Mouse (Mus musculus): ENCODE measurements around the gene Sco1.
"Not testable (repeated sequence)": the region's sequence is repeated elsewhere in the genome, so short reads cannot be mapped to it uniquely, and the experiment has no call there.

The Sco1 gene

GRCm38 (mm10) chr11:67085489-67085888, 33.0 kb downstream of the Sco1 start:
- peak; percentile 94 for DNase-seq (ENCODE audit: low spot score)

- DNase-seq (ENCODE audit: low spot score), result peak; percentile 10
These were observed 34.1 kb downstream of the Sco1 start for GRCm38 (mm10) chr11:67086467-67087164.

GRCm38 (mm10) chr11:67087225-67087624, 34.8 kb downstream of the Sco1 start:
- no peak for DNase-seq (ENCODE audit: low spot score)

- not testable (repeated sequence) for DNase-seq (ENCODE audit: low spot score)
These were observed 39.9 kb downstream of the Sco1 start for GRCm38 (mm10) chr11:67092354-67092753.

GRCm38 (mm10) chr11:67093201-67093600, 40.7 kb downstream of the Sco1 start:
- no peak for DNase-seq (ENCODE audit: low spot score)

GRCm38 (mm10) chr11:67093652-67094051, 41.2 kb downstream of the Sco1 start:
- no peak for DNase-seq (ENCODE audit: low spot score)

- no peak for DNase-seq (ENCODE audit: low spot score)
These were observed 42.0 kb downstream of the Sco1 start for GRCm38 (mm10) chr11:67094470-67094869.

GRCm38 (mm10) chr11:67097709-67098108, 45.2 kb downstream of the Sco1 start:
- no peak for DNase-seq (ENCODE audit: low spot score)

GRCm38 (mm10) chr11:67098427-67098826, 46.0 kb downstream of the Sco1 start:
- DNase-seq (ENCODE audit: low spot score), result no peak

GRCm38 (mm10) chr11:67099241-67099640, 46.8 kb downstream of the Sco1 start:
- DNase-seq (ENCODE audit: low spot score), result no peak

GRCm38 (mm10) chr11:67100169-67100568, 47.7 kb downstream of the Sco1 start:
- peak; percentile 66 for DNase-seq (ENCODE audit: low spot score)

- DNase-seq (ENCODE audit: low spot score), result peak; percentile 68
These were observed 49.2 kb downstream of the Sco1 start for GRCm38 (mm10) chr11:67101713-67102112.

GRCm38 (mm10) chr11:67103256-67103655, 50.8 kb downstream of the Sco1 start:
- no peak for DNase-seq (ENCODE audit: low spot score)

GRCm38 (mm10) chr11:67104242-67104641, 51.8 kb downstream of the Sco1 start:
- DNase-seq (ENCODE audit: low spot score), result no peak

- no peak for DNase-seq (ENCODE audit: low spot score)
These were observed 52.2 kb downstream of the Sco1 start for GRCm38 (mm10) chr11:67104714-67105113.

GRCm38 (mm10) chr11:67105689-67106088, 53.2 kb downstream of the Sco1 start:
- peak; percentile 59 for DNase-seq (ENCODE audit: low spot score)

- DNase-seq (ENCODE audit: low spot score), result no peak
These were observed 54.5 kb downstream of the Sco1 start for GRCm38 (mm10) chr11:67106973-67107372.

GRCm38 (mm10) chr11:67110168-67110948, 57.9 kb downstream of the Sco1 start:
- peak; percentile 89 for DNase-seq (ENCODE audit: low spot score)

- peak; percentile 84 for DNase-seq (ENCODE audit: low spot score)
These were observed 59.8 kb downstream of the Sco1 start for GRCm38 (mm10) chr11:67112019-67112850.

GRCm38 (mm10) chr11:67112851-67113202, 60.4 kb downstream of the Sco1 start:
- peak; percentile 89 for DNase-seq (ENCODE audit: low spot score)

GRCm38 (mm10) chr11:67113381-67113780, 60.9 kb downstream of the Sco1 start:
- DNase-seq (ENCODE audit: low spot score), result no peak

- DNase-seq (ENCODE audit: low spot score), result no peak
These were observed 61.8 kb downstream of the Sco1 start for GRCm38 (mm10) chr11:67114261-67114660.

- no peak for DNase-seq (ENCODE audit: low spot score)
These were observed 62.4 kb downstream of the Sco1 start for GRCm38 (mm10) chr11:67114901-67115300.
